Mouse (Mus musculus) liver, embryonic 12.5 days (tissue): ENCODE measurements around the gene Trpc4ap. TPM values are rescaled to one million over a fixed set of nuclear protein-coding genes. Genes with fewer than 3 reads are reported as not detected.
"Not testable (repeated sequence)": the region's sequence is repeated elsewhere in the genome, so short reads cannot be mapped to it uniquely, and the experiment has no call there.

Experiments
- ATAC-seq: fragments of 200-750 bp; cut with Nextera tagmentation; 2 replicates; pipeline ENCODE4 v1.8.0; 2017; ENCODE audit warnings: moderate number of reproducible peaks, mild to moderate bottlenecking, moderate library complexity
- H3K27ac ChIP-seq: fragments of 300-500 bp; sonication (generic); 2 replicates; pipeline ENCODE4 v1.5.1; 2016; ENCODE audit warnings: mild to moderate bottlenecking
- H3K27me3 ChIP-seq: fragments of 300-500 bp; sonication (generic); replicated peaks from 2 replicates; pipeline ENCODE4 v1.6.1; 2016; ENCODE audit warnings: mild to moderate bottlenecking, moderate library complexity
- H3K36me3 ChIP-seq: fragments of 300-500 bp; sonication (generic); 2 replicates; pipeline ENCODE4 v1.6.1; 2016; ENCODE audit warnings: mild to moderate bottlenecking, moderate library complexity
- H3K4me1 ChIP-seq: fragments of 300-500 bp; sonication (generic); 2 replicates; pipeline ENCODE4 v1.6.1; 2016
- H3K4me2 ChIP-seq: fragments of 300-500 bp; sonication (generic); 2 replicates; pipeline ENCODE4 v1.6.1; 2016; ENCODE audit warnings: mild to moderate bottlenecking, moderate library complexity
- H3K4me3 ChIP-seq: fragments of 300-500 bp; sonication (generic); 2 replicates; pipeline ENCODE4 v1.5.1; 2016; ENCODE audit warnings: mild to moderate bottlenecking, moderate library complexity
- H3K9ac ChIP-seq: fragments of 300-500 bp; sonication (generic); 2 replicates; pipeline ENCODE4 v1.6.1; 2016; ENCODE audit warnings: mild to moderate bottlenecking, moderate library complexity
- H3K9me3 ChIP-seq: fragments of 300-500 bp; sonication (generic); replicated peaks from 2 replicates; pipeline ENCODE4 v1.6.1; 2016; ENCODE audit warnings: mild to moderate bottlenecking, moderate library complexity
- WGBS: fragments of 180-500 bp; shearing (Covaris S2); methylation state at CpG from one replicate; pipeline ENCODE4 v1.1.7; 2016; ENCODE audit not compliant: insufficient replicate concordance; 5-methylcytosine and 5-hydroxymethylcytosine counted together
- polyA plus RNA-seq: library from polyadenylated mRNA; unstranded; fragments of >200 nt; fragmentation: Nextera tagmentation; extraction: Ambion mirVana; gene quantifications from 2 replicates; pipeline ENCODE4 v1.2.1, GENCODE M21; 2016

Gene Trpc4ap
- polyA plus RNA-seq, 1 experiment from 2014 or later = 80.9 TPM

GRCm38 (mm10) chr2:155624730-155625129 is 67.5 kb downstream of the Trpc4ap start:
- no peaks in the 10 kb centered on the region for H3K9me3 ChIP-seq
- H3K27me3 ChIP-seq = peaks cover 52% of the 10 kb centered on the region
- WGBS = 26% methylated on average over 10 of the region's 10 CpGs
- no peak; the same call in 1 of the 2 replicates for ATAC-seq
- H3K9ac ChIP-seq = no peak overlapping the region
- H3K27ac ChIP-seq = no peak overlapping the region
- H3K4me2 ChIP-seq = no peak overlapping the region
- H3K4me1 ChIP-seq = peaks cover 51% of the 10 kb centered on the region
- no peak overlapping the region for H3K4me3 ChIP-seq
- no peaks in the 10 kb centered on the region for H3K36me3 ChIP-seq

- H3K4me1 ChIP-seq = peaks cover 51% of the 10 kb centered on the region
Measured at GRCm38 (mm10) chr2:155623996-155624395, 68.2 kb downstream of the Trpc4ap start.

GRCm38 (mm10) chr2:155622606-155623005 is 69.6 kb downstream of the Trpc4ap start:
- H3K9ac ChIP-seq = no peak overlapping the region
- H3K4me3 ChIP-seq = no peak overlapping the region
- H3K27me3 ChIP-seq = peaks cover 31% of the 10 kb centered on the region
- H3K9me3 ChIP-seq = no peaks in the 10 kb centered on the region
- no peak overlapping the region for H3K4me2 ChIP-seq
- H3K36me3 ChIP-seq = no peaks in the 10 kb centered on the region
- no peak overlapping the region for H3K27ac ChIP-seq
- 26% methylated on average over 11 of the region's 11 CpGs for WGBS
- ATAC-seq = no peak
- peaks cover 61% of the 10 kb centered on the region for H3K4me1 ChIP-seq

More at GRCm38 (mm10) chr2:155623996-155624395, 68.2 kb downstream of the Trpc4ap start:
- no peaks in the 10 kb centered on the region for H3K36me3 ChIP-seq
- peak overlapping the region; percentile 9; the same call in 1 of the 2 replicates for H3K27ac ChIP-seq
- ATAC-seq = no peak
- H3K27me3 ChIP-seq = peaks cover 45% of the 10 kb centered on the region
- WGBS = 75% methylated on average over 6 of the region's 6 CpGs
- H3K9me3 ChIP-seq = no peaks in the 10 kb centered on the region
- no peak overlapping the region for H3K4me3 ChIP-seq
- H3K9ac ChIP-seq = no peak overlapping the region
- H3K4me2 ChIP-seq = no peak overlapping the region

GRCm38 (mm10) chr2:155619817-155620216 is 72.4 kb downstream of the Trpc4ap start:
- Histone ChIP-seq H3K27me3 (peaks cover 6% of the 10 kb centered on the region; the same call in 1 of the 2 replicates), H3K4me1 (peaks cover 86% of the 10 kb centered on the region), H3K36me3 (no peaks in the 10 kb centered on the region), H3K4me3 (no peak overlapping the region), H3K9me3 (no peaks in the 10 kb centered on the region), H3K9ac (no peak overlapping the region; the same call in 1 of the 2 replicates), H3K27ac (no peak overlapping the region; the same call in none of the 2 replicates), H3K4me2 (no peak overlapping the region)
- ATAC-seq = peak; percentile 67
- 14% methylated on average over 8 of the region's 8 CpGs for WGBS

- peak overlapping the region; percentile 72 for H3K27ac ChIP-seq
- H3K4me3 ChIP-seq = peak overlapping the region; percentile 12; the same call in 1 of the 2 replicates
- no peaks in the 10 kb centered on the region for H3K9me3 ChIP-seq
- 32% methylated on average over 6 of the region's 6 CpGs for WGBS
- no peak for ATAC-seq
- H3K27me3 ChIP-seq = no peaks in the 10 kb centered on the region; the same call in 1 of the 2 replicates
- peak overlapping the region; percentile 59 for H3K9ac ChIP-seq
- peak overlapping the region; percentile 50 for H3K4me2 ChIP-seq
- no peaks in the 10 kb centered on the region for H3K36me3 ChIP-seq
- H3K4me1 ChIP-seq = peaks cover 86% of the 10 kb centered on the region
Measured at GRCm38 (mm10) chr2:155616971-155617370, 75.2 kb downstream of the Trpc4ap start.

- peak overlapping the region; percentile 95 for H3K27ac ChIP-seq
- ATAC-seq = peak; percentile 80
Measured at GRCm38 (mm10) chr2:155613953-155614352, 78.2 kb downstream of the Trpc4ap start.

GRCm38 (mm10) chr2:155613326-155613755 is 78.8 kb downstream of the Trpc4ap start:
- Histone ChIP-seq H3K4me1 (peaks cover 81% of the 10 kb centered on the region), H3K4me2 (peak overlapping the region; percentile 79), H3K27ac (peak overlapping the region; percentile 95), H3K27me3 (no peaks in the 10 kb centered on the region), H3K4me3 (peak overlapping the region; percentile 65), H3K9ac (peak overlapping the region; percentile 80), H3K9me3 (no peaks in the 10 kb centered on the region), H3K36me3 (no peaks in the 10 kb centered on the region)
- 2% methylated on average over 20 of the region's 20 CpGs for WGBS
- ATAC-seq = peak; percentile 95

More at GRCm38 (mm10) chr2:155613953-155614352, 78.2 kb downstream of the Trpc4ap start:
- Histone ChIP-seq H3K9ac (peak overlapping the region; percentile 80), H3K4me2 (peak overlapping the region; percentile 79), H3K27me3 (no peaks in the 10 kb centered on the region), H3K4me1 (peaks cover 83% of the 10 kb centered on the region), H3K9me3 (no peaks in the 10 kb centered on the region), H3K4me3 (peak overlapping the region; percentile 65), H3K36me3 (no peaks in the 10 kb centered on the region)
- 24% methylated on average over 8 of the region's 8 CpGs for WGBS

GRCm38 (mm10) chr2:155611834-155612550 is 80.2 kb downstream of the Trpc4ap start:
- H3K4me3 ChIP-seq = peak overlapping the region; percentile 65
- peaks cover 82% of the 10 kb centered on the region for H3K4me1 ChIP-seq
- WGBS = 71% methylated on average over 9 of the region's 9 CpGs
- peak overlapping the region; percentile 95 for H3K27ac ChIP-seq
- H3K9me3 ChIP-seq = no peaks in the 10 kb centered on the region
- no peak for ATAC-seq
- H3K27me3 ChIP-seq = no peaks in the 10 kb centered on the region
- peak overlapping the region; percentile 79 for H3K4me2 ChIP-seq
- no peaks in the 10 kb centered on the region for H3K36me3 ChIP-seq
- peak overlapping the region; percentile 80; the same call in 1 of the 2 replicates for H3K9ac ChIP-seq

- H3K4me3 ChIP-seq = no peak within 1 kb of the TSS
Measured at GRCm38 (mm10) chr2:155610978-155611377, 81.2 kb downstream of the Trpc4ap start, which contains the start of gene Myh7b. TSS of gene Myh7b (plus strand) at chr2:155611212.

GRCm38 (mm10) chr2:155606360-155606759 is 85.8 kb downstream of the Trpc4ap start:
- ATAC-seq = no peak
- Histone ChIP-seq H3K4me3 (no peak overlapping the region), H3K36me3 (no peaks in the 10 kb centered on the region), H3K4me2 (0 out of 2 replicates have a peak overlapping the region, but pooled peaks have one; percentile 78), H3K9ac (peak overlapping the region; percentile 72), H3K27ac (peak overlapping the region; percentile 94), H3K4me1 (peaks cover 76% of the 10 kb centered on the region), H3K9me3 (no peaks in the 10 kb centered on the region), H3K27me3 (no peaks in the 10 kb centered on the region)
- 84% methylated on average over 4 of the region's 4 CpGs for WGBS

More at GRCm38 (mm10) chr2:155610978-155611377, 81.2 kb downstream of the Trpc4ap start, which contains the start of gene Myh7b:
- H3K27me3 ChIP-seq = no peaks in the 10 kb centered on the region
- H3K27ac ChIP-seq = peak within 1 kb of the TSS; percentile 95
- no peaks in the 10 kb centered on the region for H3K9me3 ChIP-seq
- H3K36me3 ChIP-seq = no peaks in the 10 kb centered on the region
- peak within 1 kb of the TSS; percentile 79 for H3K4me2 ChIP-seq
- 48% methylated on average over 4 of the region's 4 CpGs for WGBS
- H3K9ac ChIP-seq = peak within 1 kb of the TSS; percentile 80; the same call in 1 of the 2 replicates
- ATAC-seq = no peak
- peaks cover 82% of the 10 kb centered on the region for H3K4me1 ChIP-seq

- not testable (repeated sequence) for H3K27me3 ChIP-seq, H3K9me3 ChIP-seq, H3K36me3 ChIP-seq
- Histone ChIP-seq H3K4me1 (peaks cover 67% of the 10 kb centered on the region), H3K27ac (peak overlapping the region; percentile 94), H3K4me2 (peak overlapping the region; percentile 78), H3K9ac (peak overlapping the region; percentile 72), H3K4me3 (peak overlapping the region; percentile 41)
- whole genome bisulfite sequencing = 25% methylated on average over 4 of the region's 4 CpGs
- peak; percentile 79 for ATAC-seq
Measured at GRCm38 (mm10) chr2:155605236-155605589, 87.0 kb downstream of the Trpc4ap start.

- H3K27me3 ChIP-seq = no peaks in the 10 kb centered on the region
- H3K36me3 ChIP-seq = no peaks in the 10 kb centered on the region
- no peaks in the 10 kb centered on the region for H3K9me3 ChIP-seq
- peak overlapping the region; percentile 94 for H3K27ac ChIP-seq
- 22% methylated on average over 10 of the region's 10 CpGs for WGBS
- peak overlapping the region; percentile 78 for H3K4me2 ChIP-seq
- ATAC-seq = peak; percentile 97
- H3K4me3 ChIP-seq = peak overlapping the region; percentile 41
- H3K4me1 ChIP-seq = peaks cover 67% of the 10 kb centered on the region
- peak overlapping the region; percentile 72 for H3K9ac ChIP-seq
Measured at GRCm38 (mm10) chr2:155604560-155605235, 87.5 kb downstream of the Trpc4ap start.
